Mouse (Mus musculus): ENCODE data around the gene B3galt4.
"Not testable (repeated sequence)": the region's sequence is repeated elsewhere in the genome, so short reads cannot be mapped to it uniquely, and the experiment has no call there.

B3galt4 gene

DNA sequence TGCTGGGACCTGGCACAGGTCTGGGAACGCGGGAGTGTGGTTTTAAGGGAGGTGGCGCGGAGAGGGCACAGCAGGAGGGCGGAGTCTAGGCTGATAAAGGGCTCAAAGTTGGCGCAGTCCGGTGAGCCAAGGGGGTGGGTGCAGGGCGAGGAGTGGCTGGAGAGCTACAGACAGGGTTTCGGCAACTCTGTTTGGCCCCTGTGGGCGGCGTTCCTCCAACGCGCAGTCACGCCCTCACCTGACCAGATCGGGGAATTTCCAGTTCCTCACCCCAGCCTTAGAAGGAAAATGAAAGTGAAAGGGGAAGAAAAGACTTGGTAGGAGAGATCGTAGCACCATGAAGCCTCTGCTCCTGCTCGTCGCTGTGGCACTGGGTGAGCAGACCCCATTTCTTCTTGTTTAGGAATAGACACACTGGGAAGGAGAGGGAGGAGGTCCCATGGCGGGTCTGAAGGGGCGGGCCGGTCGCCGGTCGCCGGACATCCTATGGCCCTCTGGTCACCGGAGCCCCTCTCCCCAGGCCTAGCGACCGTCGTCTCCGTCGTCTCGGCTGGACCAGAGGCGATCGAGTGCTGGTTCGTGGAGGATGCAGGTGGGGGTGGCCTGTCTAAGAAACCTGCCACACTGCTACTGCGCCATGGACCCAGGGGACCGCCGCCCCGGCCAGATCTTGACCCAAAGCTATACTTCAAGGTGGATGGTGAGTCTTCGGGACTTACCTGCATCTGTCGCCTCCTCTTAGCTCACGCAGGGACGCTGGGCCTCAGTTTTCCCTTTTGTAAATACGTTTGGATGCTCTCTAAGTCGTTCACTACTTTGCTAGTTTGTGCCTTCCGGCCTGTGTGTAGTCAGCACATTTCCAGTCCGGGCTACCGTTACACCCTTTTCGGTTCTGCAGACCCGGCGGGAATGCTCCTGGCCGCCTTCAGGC, 31.7 kb downstream of the B3galt4 start:
- peak; percentile 91 for DNase-seq

DNA sequence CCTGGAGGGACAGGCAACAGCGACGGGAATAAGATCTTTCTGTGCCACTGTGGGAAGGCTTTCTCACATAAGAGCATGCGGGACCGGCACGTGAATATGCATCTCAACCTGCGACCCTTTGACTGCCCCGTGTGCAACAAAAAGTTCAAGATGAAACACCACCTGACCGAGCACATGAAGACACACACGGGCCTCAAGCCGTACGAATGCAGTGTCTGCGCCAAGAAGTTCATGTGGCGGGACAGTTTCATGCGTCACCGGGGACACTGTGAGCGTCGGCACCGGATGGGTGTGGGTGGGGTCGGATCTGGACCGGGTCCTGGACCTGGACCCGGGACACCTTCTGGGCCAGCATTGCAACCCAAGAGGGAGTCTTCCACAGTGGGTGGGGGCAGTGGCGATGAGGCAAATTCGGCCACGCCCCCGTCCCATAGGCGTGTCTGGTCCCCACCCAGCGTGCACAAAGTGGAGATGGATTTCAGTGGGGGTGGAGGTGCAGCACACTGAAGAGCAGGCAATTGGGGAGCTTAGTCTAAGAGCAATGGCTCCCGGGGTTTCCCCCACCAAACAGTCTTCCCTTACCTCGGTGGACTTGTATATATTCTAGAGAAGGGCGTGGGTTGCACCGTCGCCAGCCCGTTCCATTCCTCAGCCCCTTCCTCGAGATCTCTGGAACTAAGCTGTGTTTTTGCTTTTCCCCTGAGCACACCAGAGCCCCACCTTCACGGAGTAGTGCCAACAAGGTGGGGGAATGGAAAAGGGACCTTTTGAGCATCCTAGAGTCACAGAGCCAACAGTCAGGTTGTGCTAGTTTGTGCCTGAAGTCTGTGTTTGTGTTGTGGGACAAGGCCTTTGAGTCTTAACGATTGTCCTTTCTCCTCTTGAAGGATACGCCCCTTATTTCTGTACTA, 32.7 kb downstream of the B3galt4 start:
- peak in 1 of 2 experiments; percentile 43 for DNase-seq

DNA sequence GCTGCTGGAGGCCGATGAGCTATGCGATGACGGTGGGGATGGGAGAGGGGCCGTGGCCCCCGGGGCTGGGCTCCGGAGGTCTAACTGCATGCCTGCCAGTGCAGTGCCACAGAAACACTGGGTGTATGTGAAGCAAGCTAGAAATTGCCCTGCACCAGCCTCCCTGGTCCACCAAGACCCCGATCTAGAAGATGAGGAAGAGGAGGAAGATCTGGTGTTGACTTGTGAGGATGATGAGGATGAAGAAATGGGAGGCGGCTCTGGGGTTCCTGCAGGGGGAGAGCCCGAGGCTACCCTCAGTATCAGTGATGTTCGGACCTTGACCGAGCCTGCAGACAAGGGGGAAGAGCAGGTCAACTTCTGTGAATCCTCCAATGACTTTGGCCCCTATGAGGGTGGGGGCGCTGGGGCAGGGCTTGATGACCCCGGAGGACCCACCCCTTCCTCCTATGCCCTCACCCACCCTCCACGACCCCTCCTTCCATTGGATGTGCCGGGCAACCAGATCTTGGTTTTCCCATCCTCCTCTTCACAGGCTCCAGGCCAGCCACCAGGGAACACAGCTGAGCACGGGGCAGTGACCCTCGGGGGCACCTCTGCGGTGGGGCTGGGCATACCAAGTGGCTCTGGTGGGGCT, 33.5 kb downstream of the B3galt4 start:
- no peak for DNase-seq

DNA sequence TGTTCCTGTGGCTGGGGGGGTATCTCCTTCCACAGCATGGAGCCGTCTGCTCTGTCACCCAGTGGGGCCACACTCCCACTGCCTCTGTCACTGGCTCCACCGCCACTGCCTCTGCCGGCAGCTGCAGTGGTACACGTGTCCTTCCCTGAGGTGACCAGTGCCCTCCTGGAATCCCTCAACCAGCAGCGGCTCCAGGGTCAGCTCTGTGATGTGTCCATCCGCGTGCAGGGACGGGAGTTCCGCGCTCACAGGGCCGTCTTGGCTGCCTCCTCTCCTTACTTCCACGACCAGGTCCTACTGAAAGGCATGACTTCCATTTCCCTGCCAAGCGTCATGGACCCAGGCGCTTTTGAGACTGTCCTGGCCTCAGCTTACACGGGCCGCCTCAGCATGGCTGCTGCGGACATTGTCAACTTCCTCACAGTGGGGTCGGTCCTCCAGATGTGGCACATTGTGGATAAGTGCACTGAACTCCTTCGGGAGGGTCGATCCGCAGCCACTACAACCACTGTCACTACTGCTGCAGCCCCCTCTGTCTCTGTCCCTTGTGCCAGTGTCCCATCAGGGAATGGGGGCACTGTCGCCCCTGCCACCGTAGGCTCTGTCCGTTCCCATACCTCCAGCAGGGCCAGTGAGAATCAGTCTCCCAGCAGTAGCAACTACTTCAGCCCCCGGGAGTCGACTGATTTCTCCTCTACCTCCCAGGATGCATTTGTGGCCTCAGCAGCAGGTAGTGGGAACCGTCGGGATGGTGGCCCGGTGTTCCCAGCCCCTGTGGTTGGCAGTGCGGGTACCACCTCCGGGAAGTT, 34.2 kb downstream of the B3galt4 start:
- peak in 1 of 2 experiments; percentile 24 for DNase-seq

DNA sequence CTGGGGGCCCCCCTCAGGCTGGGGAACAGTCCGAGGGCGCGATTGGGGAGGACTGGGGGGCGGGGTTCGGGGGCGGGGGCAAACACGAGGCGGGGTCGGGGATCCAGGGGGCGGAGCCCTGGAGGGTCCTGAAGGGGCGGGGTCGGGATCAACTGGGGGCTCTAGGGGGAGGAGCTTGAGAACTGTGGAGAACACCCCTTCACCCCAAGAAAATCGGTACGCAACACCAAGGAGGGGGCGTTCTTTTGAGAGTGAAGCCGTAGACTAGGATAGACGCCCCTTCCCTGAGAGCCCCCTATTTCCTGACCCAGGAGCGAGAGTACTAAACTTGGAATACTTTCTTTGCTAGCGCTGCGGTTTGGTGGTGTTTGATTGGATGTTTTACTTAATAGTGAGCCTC, 35.0 kb downstream of the B3galt4 start:
- peak in 1 of 2 experiments; percentile 39 for DNase-seq

DNA sequence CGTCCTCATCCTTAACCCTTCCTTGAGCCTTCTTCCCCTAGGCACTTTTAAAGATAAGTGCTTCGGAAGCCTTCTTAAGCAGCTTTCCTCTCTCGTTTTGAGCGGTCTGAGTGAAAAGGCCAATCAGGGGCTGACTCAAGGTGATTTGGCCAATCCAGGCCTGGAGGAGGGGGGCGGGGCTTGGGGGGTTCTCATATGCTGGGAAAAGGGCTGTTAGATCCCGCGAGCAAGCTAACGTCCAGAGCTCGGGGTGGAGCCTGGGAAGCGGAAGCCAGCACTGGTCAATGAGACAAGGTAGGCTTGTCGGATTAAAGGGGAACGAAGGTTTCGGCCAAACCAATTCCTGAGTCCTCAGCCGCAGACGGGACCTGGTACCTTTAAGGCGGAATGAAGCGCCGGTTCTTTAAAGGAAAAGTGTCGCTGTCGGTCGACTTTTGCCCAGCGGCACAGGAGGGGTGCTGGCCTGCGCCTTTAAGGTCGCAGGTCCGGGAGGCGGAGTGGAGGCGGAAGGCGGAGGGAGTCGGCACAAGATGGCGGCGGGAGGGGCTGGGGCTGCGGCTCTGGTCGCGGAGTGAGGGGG, 35.5 kb downstream of the B3galt4 start, which contains the start of the genes Tapbp and Zbtb22:
Gene Tapbp, plus strand, starts transcription at position 229 of the 580 bp plus-strand sequence.
Gene Zbtb22, plus strand, starts transcription at position 234 of the 580 bp plus-strand sequence.
- peak; percentile 99 for DNase-seq

DNA sequence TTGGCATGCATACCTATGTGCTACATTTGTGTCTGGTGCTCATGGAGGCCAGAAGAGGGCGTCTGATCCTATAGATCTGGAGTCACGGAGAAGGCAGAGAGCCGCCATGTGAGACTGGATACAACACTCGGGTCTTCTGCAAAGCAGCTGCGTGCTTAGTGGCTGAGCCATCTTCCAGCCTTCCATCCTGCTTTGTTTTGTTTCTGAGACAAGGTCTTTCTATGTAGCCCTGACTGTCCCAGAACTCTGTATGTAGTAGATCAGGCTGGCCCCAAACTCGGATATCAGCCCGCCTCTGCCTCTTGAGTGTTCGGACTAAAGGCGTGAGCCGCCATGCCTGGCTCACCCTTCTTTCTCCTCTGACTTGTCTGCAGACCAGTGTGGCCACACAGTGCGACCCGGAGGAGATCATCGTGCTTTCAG, 36.3 kb downstream of the B3galt4 start:
- no peak for DNase-seq

DNA sequence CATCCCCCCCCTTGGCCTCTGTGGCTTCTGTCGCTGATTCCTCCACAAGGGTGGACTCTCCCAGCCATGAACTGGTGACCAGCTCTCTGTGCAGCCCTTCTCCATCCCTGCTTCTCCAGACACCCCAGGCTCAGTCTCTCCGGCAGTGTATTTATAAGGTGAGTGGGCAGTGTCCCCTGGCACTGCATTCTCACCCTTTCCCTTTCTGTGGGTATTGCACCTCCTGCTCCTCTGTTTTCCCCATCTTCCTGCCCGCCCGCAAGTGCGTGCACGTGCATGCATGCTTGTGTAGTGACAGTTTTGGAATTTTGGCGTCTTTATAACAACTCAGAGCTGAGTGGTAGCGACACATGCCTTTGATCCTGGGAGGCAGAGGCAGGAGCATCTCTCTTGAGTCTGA, 37.4 kb downstream of the B3galt4 start:
- no peak for DNase-seq

DNA sequence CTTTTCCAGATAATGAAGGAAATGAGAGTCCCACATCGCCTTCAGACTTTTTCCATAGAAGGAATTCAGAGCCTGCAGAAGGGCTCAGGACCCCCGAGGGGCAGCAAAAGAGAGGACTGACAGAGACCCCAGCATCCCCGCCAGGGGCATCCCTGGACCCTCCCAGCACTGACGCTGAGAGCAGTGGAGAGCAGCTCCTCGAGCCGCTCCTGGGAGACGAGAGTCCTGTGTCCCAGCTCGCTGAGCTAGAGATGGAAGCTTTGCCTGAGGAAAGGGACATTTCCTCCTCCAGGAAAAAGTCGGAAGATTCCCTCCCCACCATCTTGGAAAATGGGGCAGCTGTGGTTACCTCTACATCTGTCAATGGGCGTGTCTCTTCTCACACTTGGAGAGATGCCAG, 38.0 kb downstream of the B3galt4 start:
- DNase-seq = no peak

DNA sequence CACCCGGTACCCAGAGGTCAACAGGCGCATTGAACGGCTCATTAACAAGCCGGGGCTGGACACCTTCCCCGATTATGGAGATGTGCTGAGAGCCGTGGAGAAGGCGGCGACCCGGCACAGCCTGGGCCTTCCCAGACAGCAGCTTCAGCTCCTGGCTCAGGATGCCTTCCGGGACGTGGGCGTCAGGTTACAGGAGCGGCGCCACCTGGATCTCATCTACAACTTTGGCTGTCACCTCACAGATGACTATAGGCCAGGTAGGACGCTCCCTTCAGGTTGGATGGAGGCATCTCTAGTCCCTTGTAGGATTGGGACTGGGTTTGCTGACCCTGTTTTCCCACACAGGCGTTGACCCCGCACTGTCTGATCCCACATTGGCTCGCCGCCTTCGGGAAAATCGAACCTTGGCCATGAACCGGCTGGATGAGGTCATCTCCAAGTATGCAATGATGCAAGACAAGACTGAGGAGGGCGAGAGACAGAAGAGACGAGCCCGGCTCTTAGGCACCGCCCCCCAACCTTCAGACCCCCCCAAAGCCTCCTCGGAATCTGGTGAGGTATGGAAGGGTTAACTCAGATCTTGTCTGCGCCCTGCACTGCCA, 39.4 kb downstream of the B3galt4 start:
- peak in 1 of 2 experiments; percentile 56 for DNase-seq

DNA sequence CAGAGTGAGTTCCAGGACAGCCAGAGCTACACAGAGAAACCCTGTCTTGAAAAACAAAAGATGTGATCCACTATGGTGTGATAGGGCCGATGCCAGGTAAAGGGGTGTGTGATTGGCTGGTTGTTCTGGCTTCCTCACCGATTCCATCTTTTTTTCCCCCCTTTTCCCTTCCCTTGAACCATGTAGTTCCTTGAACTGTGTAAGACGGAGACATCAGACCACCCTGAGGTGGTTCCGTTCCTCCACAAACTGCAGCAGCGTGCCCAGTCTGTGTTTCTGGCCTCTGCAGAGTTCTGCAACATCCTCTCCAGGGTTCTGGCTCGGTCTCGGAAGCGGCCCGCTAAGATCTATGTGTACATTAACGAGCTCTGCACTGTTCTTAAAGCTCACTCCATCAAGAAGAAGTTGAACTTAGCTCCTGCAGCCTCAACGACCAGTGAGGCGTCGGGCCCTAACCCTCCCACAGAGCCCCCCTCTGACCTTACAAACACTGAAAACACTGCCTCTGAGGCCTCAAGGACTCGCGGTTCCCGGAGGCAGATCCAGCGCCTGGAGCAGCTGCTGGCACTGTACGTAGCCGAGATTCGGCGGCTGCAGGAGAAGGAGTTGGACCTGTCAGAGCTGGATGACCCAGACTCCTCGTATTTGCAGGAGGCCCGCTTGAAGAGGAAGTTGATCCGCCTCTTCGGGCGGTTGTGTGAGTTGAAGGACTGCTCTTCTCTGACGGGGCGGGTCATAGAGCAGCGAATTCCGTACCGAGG, 40.1 kb downstream of the B3galt4 start:
- DNase-seq = no peak

DNA sequence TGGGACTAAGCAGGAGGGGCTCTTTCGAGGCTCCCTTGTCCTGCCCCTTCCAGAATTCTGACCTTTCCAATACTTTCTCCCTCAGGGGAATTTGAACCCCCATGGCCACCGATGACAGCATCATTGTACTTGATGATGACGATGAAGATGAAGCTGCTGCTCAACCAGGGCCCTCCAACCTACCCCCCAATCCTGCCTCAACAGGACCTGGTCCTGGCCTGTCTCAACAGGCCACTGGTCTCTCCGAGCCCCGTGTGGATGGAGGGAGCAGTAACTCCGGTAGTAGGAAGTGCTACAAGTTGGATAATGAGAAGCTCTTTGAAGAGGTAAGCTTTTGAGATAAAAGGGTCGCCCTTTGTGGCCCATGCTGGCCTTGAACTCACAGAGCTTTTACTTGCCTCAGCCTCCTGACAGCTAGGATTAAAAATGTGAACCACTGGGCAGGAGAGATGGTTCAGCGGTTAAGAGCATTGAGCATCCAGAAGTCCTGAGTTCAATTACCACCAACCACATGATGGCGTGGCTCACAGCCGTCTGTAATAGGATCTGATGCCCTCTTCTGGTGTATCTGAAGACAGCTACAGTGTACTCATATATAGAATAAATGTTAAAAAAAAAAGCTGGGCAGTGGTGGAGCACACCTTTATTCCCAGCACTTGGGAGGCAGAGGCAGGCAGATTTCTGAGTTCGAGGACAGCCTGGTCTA, 40.8 kb downstream of the B3galt4 start:
- DNase-seq = no peak

DNA sequence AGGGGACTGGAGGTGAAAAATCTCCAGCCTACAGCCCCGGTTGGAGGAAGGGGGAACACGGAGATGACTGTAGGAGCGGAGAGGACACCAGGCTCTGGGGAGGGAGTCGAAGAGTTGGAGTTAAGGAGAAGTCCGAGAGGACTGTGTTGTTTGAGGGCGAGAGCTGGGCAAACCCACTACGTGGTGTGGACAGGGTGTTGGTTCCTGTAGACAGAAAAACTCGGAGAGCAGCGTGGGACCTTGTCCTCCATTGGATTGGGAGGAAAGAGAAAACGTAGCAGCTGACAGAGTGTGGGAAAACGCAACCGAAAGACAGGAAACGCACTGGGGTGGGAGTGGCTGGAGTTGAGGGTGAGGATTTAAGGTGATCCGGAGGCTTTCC, 41.4 kb downstream of the B3galt4 start:
- DNase-seq = peak; percentile 60 to 74

DNA sequence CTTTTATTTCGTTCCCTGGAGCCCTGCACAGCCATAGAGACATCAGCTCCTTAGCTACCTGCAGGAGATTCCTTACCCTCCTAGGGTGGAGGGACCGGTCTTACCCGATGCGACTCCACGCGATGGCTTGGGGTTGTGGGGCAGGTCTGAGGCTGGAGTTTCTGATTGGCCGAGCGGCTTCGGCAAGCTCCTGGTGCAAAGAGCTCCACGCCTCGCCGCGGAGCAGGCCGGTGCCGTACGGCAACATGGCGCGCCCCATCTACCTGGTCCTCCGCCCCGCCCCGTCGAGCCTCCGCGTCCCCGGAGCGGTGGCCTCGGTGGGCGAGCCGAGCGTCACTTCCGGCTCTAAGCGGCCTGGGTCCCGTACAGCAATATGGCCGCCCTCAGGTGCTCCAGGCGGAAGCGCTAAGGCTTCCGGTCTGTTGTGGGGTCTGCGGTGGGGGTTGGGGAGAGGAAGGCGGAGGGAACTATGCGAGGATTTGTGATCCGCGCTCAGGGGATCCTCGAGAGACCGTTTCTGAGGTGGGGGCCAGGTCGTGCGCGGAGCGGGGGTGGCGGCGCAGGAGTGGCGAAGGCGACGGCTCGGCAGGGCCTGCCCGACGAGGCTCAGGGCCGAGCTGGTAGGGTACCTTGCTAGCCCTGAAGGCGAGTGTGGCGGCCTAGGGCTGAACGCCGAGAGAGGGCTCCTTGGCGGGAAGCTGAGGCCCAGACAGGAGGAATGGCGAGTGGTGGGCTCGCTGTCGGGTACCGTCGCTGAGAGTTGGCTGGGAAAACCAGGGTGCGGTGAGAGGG, 42.0 kb downstream of the B3galt4 start, which contains the start of gene Daxx:
Gene Daxx, plus strand, starts transcription at position 338 of the 792 bp plus-strand sequence.
- peak; percentile 99 to 100 for DNase-seq

DNA sequence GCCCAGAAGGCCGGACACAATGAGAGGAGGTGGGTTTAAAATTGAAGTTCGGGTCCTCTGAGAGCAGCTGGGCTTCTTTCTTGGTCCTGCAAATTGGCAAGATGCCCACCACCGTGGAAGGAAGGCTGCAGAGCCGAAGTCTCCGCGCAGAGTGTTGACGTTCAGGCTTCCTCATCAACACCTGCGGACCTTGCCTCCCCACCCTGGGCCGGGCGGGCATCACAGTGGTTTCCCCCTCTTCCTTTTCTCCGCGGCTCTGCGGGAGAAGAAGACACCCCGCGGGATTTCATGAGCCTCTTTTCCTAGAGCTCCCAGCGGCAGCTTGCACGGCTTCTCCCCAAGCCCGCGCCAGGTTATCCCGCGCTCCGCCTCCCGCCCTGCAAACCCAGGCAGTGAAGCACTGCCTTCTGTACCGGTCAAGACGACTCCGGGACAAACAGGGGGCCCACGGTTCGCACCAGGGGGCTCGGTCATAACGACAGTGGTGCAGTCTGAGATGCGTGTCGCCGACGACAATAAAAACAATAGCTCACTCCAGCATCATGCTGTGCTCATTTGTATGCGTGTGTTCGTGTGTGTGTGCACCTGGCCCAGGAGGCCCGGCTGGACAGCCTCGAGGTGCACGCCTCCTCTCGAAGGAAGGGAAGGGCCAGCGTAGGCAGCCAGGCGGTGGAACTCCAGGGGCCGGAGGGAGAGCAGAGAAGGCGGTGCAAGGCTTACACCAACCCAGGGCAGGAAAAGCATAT, 42.8 kb downstream of the B3galt4 start:
- peak; percentile 34 to 72 for DNase-seq

DNA sequence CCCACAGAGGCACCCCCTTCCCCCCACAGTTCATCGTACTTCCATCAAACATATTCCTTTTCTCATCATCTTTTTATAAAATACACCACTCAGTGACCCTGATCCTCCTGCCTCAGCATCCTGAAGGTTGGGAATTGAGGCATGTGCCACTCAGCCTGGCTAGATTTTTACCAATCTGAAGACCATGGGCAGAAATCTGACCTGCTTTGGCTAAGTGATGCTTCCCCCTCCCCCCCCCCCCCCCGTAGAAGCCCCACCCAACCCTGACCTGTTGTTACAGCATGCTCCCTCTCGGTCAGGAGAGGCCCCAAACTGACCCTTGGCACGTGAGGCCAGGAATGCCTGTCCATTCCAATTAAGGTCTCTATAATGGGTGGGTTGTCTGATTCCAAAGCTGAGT, 46.5 kb downstream of the B3galt4 start, which contains the start of gene Platr17:
Gene Platr17, plus strand, starts transcription at position 301 of the 400 bp plus-strand sequence.
- not testable (repeated sequence) for DNase-seq

DNA sequence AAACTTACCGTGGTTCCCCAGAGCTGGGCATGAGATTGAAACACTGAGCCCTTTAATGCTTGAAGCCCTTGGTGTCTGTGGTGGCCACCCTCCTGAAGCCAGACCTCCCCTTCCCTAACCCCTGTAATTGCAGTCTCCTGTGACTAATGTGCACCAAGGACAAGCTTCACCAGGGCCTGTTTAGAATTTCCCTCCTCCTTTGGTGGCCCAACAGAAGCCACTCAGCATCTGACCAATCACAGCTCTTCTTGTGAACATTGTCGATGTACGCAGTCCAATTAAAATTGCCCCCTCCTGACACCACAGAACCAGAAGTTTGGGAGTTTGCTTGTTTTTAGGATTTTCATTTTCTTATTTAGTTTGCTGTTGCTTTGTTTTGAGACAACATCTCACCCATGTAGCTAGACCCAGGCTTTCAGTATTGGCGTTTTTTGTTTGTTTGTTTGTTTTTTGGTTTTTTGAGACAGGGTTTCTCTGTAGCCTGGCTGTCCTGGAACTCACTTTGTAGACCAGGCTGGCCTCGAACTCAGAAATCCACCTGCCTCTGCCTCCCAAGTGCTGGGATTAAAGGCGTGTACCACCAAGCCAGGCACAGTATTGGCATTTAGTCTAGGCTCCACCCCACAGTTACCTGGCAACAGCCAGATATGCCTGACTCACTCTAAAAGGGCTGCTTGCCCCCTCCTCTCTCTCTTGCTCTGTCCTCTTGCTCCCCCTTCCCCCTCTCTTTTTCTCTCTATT, 47.2 kb downstream of the B3galt4 start:
- not testable (repeated sequence) for DNase-seq

All from kidney, postnatal 36 days (tissue).